Mouse (Mus musculus) mouse embryonic stem cell (cell line): Measurements from ENCODE around the gene Vwa7.

Source experiments
- in situ Hi-C, 2 experiments: fragments of 300-500 bp; cut with MboI; formaldehyde crosslinking; loops; 1 replicate in 1 of 2; 3 replicates in 1 of 2; pipeline ENCODE4 v1.14.3; 2019 to 2020; ENCODE audit warnings: low sequenced_read_pairs in 2 of 2, low pct_unique_long_range_greater_than_20kb in 1 of 2, mixed read lengths in 1 of 2; ENCODE audit not compliant: unreplicated experiment in 1 of 2

Gene Vwa7

GRCm38 (mm10) chr17:35051156-35052086, 35.0 kb downstream of the Vwa7 start:
- in situ Hi-C loops: no loop called here

DNA sequence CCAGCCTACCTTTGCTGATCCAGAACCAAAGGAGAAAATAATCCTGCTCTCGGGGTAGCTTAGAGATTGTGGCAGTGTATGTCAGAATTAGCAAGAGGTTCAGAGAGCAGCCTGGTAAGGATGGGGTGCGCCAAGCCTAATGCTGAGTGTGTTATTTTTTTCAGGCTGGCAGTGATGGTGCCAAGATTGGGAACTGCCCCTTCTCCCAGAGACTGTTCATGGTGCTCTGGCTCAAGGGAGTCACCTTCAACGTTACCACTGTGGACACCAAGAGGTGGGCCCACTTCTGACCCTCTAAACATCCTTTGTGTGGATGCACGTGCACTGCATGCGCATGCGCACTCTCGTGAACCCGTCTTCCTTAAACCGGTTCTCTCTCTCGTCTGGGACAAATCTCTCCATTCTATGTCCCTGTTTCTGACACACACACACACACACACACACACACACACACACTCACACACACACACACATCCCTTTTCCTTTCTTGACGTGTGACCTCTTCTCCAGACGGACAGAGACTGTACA, 36.0 kb downstream of the Vwa7 start:
- in situ Hi-C loops: no loop called here

GRCm38 (mm10) chr17:35055691-35056495, 39.5 kb downstream of the Vwa7 start:
- in situ Hi-C loops: no loop called here

- in situ Hi-C loops: no loop called here
These were observed 40.7 kb downstream of the Vwa7 start for GRCm38 (mm10) chr17:35057090-35057489.

DNA sequence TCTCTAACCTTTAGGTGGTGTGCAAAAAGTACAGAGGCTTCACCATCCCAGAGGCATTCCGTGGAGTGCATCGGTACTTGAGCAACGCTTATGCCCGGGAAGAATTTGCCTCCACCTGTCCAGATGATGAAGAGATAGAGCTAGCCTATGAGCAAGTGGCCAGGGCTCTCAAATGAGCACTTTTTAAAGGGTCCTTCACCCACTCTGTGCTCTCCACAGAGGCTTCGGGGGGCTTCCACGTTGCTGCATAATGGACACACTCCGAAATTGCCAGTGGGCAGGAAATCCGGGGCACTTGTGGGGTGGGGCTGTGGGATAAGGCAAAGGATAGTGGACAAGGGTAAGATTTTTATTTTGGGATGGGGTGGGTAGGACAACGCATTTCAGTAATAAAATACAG, 41.9 kb downstream of the Vwa7 start:
- in situ Hi-C loops: no loop called here

DNA sequence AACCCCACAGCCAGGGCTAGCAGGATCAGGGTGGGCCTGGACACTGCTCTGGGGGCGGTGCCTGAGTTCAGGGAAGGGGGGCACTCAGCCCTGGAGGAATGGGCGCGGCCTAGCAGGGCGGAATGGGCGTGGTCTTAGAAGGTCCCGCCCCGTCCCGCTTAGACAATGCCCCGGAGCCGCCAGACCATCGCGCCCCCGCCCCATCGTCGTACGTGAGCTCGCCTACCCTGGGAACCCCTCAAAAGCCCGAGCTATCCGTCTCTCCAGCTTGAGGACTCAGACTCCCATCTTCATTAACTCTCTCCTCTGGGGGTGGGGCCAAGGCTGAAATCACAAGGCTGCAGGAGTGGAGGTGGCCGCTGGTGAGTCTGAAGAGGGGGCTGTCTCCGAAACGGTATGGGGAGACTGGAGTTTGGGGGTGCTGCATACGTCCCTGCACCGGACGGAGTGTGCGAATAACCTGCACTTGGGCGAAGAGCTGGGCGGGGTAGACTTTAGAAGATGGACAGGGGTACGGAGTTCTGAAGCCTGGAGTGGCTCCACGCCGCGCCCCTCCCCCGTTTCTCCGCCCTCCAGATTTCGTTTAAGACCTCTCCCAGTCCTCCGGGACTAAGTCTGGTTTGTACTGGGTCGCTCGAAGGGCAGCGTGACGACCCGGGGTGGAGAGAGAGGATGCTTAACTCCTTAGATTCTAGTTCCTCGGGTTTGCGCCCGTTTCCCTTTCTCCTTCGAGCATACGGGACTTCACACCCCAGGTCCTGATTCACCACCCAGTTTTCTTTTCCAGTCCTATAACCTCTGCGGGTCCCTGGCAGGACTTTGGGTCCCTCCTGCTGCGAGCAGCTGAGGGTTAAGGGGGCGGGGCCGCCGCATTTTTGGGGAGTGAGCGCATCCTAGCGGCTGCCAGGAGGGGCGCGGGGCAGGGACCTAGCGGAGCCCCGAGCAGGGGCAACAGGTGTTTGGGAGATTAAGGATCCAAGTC, 42.8 kb downstream of the Vwa7 start, which contains the start of gene Ddah2:
Gene Ddah2 (plus strand): TSS at position 125 of the 982 bp plus-strand sequence.
- in situ Hi-C loops: no loop called here

DNA sequence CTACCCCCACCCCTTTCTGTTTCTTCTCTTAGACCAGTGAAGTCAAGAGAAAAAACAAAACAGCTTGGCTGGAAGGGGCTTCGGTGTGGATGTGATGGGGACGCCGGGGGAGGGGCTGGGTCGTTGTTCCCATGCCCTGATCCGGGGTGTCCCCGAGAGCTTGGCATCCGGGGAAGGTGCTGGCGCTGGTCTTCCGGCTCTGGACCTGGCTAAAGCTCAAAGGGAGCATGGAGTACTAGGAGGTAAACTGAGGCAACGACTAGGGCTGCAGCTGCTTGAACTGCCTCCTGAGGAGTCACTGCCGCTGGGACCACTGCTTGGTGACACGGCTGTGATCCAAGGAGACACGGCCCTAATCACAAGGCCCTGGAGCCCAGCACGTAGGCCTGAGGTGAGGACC, 43.7 kb downstream of the Vwa7 start:
- in situ Hi-C loops: no loop called here

DNA sequence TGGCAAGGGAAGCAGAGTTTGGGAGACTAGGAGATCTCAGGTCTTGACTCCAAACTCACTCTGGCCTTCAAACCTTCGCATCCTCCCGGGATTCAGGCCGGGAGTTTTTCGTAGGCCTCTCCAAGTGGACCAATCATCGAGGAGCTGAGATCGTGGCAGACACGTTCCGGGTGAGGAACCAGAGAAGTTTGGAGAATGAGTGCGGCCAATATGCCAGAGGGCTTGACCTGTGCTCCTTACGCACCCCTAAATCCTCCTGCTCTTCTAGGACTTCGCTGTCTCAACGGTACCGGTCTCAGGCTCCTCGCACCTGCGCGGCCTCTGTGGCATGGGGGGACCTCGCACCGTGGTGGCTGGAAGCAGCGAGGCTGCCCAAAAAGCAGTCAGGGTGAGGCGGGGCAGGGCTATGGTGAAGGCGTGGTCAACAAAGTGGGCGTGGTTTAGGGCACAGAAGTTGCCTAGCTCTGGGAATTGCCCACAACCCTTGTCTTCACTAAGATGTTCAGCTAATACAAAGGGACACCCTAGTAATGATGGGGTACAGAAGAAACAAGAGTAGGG, 44.4 kb downstream of the Vwa7 start:
- in situ Hi-C loops: no loop called here

DNA sequence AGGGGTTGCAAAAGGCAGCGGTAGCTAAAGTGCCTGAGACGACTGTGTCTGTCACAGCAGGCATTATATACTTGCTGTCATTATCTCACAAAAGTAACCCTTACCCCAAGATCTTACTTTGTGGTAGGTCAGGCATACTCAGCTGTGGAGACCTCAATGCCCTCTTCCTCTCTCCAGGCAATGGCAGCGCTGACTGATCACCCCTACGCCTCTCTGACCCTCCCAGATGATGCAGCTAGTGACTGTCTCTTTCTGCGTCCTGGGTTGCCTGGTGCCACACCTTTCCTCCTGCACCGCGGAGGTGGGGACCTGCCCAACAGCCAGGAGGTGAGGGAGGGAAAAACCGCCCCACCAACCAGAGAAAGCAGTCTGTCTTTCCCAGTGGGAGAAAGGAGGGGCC, 44.9 kb downstream of the Vwa7 start:
- in situ Hi-C loops: no loop called here

- in situ Hi-C loops: no loop called here
These were observed 47.1 kb downstream of the Vwa7 start for GRCm38 (mm10) chr17:35063466-35063865.

- in situ Hi-C loops: no loop called here
These were observed 48.0 kb downstream of the Vwa7 start for GRCm38 (mm10) chr17:35064378-35064877.

GRCm38 (mm10) chr17:35064951-35065947, 48.9 kb downstream of the Vwa7 start, which contains the start of gene Ly6g6c:
Ly6g6c (plus strand) TSS chr17:35065388.
- in situ Hi-C loops: no loop called here

DNA sequence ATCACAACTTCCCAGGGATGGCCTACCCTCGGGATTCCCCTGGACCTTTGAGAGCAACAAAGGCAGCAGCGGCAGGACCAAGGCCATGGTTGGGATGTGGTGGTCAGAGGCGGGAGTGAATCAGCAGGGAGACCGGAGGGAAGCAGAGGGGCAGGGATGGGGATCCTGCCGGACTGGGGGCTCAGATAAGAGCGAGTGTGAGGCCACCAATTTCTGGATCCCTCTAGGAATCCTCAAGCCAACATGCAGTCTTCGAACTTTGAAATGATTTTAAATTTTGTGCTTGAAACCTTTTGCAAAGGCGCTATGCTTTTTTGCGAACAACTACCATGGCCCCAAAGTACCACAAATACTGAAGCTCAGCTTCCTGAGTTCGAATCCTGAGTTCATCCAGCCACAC, 49.7 kb downstream of the Vwa7 start, which contains the start of gene Mpig6b:
Gene Mpig6b (minus strand): TSS at position 101 of the 400 bp plus-strand sequence.
- in situ Hi-C loops: no loop called here

DNA sequence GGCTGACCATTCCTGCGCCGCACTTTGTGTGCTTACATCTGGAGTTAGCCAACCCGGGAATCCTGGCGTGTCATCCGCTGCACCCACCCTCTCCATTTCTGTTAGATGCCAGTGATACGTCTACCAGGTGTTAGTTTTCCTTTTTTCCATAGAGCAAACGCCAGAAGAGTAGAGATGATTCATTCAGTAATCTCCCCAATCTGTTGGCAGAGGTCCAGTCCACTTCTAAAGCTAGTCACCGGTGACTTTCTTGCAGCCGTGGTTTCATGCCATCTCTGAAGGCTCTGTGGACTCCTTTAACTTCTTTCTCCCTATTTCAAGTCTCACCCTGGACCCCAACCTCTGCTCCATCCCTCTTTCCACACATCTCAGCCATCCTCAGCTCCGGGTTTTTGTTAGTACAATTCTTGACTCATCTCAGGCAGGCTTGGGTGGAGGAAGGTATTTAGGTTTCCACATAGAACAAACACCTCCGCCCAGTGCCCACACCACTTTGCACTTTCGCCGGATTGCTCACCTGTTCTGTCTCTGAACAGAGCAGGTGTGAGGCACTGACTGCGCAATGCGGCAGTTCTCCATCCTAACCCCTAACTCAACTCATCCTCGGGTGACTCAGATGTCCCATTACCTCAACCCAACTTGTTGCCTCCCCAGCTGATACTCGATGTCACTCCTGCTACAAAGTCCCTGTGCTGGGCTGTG, 52.0 kb downstream of the Vwa7 start:
- in situ Hi-C loops: no loop called here

- in situ Hi-C loops: no loop called here
These were observed 54.3 kb downstream of the Vwa7 start for GRCm38 (mm10) chr17:35070556-35071229.
